Mouse (Mus musculus): Measurements from ENCODE around the gene Kbtbd4. TPM values are rescaled to one million over a fixed set of nuclear protein-coding genes. Genes with fewer than 3 reads are reported as not detected.
"Not testable (repeated sequence)": the region's sequence is repeated elsewhere in the genome, so short reads cannot be mapped to it uniquely, and the experiment has no call there.

Kbtbd4 gene
- total RNA-seq, 2 experiments from 2014 or later, result 19.3 to 22.6 TPM

DNA sequence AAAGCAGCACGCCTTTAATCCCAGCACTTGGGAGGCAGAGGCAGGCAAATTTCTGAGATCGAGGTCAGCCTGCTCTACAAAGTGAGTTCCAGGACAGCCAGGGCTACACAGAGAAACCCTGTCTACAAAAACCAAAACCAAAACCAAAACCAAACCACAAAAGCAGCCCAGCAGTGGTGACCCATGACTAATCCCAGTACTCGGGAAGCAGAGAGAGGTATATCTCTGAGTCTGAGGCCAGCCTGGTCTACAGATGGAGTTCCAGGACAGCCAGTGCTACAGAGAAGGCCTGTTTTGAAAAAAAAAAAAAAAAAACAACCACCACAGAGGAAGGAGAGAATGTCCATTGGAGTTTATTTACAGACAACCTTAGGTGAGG is 10.3 kb upstream of the Kbtbd4 start:
- DNase-seq; intact Hi-C loops (cut with DNase I): not testable (repeated sequence)

DNA sequence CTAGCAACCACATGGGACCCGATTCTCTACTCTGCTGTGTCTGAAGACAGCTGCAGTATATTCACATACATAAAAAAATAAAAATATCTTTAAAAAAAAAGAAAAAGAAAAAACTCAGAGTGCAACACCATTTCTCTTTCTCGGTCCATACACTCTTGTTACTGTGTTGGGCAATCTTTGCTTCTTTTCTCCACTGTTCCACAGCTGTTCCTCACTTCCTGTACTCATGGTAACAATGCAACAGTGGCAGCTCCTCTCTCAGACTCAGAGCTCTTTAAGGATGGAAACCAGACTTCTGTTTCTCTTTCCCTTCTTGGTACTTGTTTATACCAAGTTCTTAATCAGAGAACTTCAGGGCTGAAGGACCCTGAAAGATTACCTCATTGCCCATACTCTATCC is 1.1 kb upstream of the Kbtbd4 start:
- no peak for DNase-seq
- intact Hi-C loops (cut with DNase I), result no loop called here

DNA sequence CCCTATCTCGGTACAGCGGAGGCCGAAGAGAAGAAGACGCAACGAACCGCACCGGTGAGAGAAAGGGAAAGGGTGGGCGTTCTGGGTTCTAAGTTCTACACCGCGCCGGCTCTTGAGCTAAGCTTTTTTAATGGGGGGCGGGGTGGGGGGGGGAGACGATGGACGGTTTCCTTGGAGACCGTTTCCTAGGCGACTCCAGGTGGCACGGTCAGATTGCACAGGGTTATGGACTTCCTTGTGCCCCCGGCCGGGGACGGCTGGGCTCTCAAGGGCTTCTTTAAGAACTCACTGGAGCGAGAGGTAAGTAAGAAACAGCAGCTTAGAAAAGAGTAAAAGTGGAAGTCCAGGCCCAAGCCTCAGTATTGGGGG is 300 bp downstream of the Kbtbd4 start:
- intact Hi-C loops (cut with DNase I), result no loop called here
- no peak for DNase-seq

DNA sequence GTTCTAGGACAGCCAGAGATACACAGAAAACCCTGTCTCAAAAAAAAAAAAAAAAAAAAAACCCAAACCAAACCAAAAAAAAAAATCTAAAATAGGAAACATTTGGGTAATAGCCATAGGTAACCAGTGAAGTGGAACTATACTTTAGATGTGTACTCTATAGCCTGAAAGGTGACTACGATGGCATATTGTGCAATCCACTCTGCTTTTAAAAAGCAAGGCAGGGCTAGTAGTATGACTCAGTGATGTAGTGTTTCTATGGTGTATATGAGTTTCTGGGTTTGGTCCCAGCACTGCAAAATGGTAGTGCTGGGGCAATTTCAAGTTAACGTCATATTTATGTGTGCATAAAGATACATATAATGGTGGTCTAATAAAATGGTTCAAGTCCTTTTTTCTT is 2.2 kb downstream of the Kbtbd4 start:
- DNase-seq, result no peak
- intact Hi-C loops (cut with DNase I), result no loop called here

DNA sequence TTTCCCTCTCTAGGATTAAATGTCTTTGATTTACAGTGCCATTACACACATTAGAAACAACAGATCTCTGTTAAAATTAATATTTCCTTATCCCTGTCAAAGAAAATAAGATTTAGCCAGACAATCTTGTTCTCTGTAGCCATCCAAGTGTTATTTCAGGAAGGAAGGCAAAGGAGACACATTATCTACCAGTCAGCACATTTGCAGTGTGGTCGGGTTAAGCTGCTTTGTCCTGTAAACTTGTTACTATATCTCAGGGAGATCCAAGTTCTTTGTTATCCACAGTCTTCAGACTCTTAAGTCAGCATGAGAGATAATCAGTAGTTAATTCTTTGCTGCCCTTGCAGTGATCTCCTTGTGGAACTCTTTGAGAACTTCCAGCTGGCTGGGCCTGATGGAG is 6.3 kb downstream of the Kbtbd4 start:
- intact Hi-C loops (cut with DNase I), result no loop called here
- no peak for DNase-seq

DNA sequence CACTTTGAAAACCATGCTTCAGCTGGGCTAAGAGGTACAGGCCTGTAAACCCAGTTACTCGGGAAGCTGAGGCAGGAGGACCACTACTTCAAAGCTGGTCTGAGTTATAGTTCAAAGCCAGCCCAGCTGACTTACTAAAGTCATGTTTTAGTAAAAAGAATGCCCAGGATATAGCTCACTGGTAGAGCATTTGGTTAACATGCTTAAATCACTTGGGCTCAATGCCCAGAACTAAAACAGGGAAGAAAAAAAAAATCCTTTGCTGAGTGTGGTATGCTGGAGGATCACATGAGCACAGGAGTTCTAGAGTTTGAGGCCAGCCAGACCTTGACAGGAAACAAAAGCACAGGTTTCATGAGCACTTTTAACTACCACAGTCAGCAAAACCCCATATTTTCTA is 7.1 kb downstream of the Kbtbd4 start:
- intact Hi-C loops (cut with DNase I), result no loop called here
- DNase-seq, result no peak

DNA sequence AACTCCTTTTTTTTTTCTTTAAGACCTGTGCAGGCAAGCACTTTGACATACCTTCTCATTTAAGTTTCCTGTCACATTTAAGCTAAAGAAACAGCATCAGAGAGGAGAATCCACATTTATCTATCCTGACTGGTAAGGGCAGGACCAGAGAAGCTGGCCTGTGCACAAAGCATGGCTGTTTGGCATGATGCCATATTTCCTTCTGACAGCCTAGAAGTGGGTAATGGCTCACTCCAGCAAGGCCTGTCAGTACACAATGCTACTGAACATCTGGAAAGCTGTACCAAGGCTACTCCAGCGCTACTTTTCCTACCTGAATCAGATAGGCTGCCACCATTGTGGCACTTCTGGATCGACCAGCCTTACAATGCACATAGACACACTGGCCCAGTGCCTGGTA is 9.1 kb downstream of the Kbtbd4 start:
- intact Hi-C loops (cut with DNase I), result no loop called here
- DNase-seq, result peak in 1 of 2 experiments; percentile 36

DNA sequence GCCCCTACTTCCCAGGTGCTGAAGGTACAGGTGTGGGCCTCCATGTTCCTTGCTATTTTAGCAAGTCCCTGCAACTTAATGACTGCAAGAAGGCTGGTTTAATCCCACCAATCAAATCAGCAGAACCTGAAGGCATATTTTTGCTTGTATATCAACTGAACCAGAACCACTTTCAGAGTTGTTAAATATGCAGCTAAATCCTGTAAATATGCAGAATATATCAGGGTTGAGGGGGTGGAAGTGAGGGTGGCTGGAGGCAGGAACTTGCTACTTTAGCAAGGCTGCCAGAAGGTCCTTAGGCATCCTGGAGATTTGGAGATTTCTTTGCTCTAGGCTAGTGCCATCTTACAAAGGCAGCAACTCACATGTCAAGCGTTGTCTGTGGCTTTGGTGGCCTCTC is 11.0 kb downstream of the Kbtbd4 start:
- intact Hi-C loops (cut with DNase I), result no loop called here
- DNase-seq, result no peak

DNA sequence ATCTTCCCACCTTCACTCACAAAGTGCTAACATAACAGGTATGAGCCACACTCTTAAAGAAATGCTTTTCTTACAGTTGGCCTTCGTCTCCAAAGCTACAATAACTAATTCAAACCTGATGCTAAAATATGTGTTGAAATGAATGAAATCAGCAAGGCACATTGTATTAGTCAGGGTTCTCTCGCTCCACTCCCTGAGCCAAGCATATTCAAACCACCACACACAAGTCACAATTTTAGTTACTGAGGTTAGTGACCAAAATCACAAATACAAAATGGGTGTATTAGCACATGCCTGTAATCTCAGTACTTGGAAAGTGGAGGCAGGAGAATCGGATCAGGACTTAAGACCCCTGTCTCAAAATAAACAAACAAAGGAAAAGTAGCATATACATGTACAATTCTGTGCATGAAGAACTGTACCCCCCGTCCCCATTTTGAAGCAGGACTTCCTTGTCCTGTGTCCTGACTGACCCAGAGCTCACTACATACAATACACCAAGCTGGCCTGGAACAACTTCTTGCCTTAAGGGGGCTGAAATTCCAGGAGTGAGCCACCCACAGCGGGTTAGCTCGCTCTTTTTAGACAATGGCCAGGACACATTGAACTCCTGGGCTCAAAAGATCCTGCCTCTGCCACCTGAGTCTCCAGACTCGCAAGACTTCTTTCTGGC is 12.2 kb downstream of the Kbtbd4 start:
- no peak for DNase-seq
- intact Hi-C loops (cut with DNase I), result no loop called here

DNA sequence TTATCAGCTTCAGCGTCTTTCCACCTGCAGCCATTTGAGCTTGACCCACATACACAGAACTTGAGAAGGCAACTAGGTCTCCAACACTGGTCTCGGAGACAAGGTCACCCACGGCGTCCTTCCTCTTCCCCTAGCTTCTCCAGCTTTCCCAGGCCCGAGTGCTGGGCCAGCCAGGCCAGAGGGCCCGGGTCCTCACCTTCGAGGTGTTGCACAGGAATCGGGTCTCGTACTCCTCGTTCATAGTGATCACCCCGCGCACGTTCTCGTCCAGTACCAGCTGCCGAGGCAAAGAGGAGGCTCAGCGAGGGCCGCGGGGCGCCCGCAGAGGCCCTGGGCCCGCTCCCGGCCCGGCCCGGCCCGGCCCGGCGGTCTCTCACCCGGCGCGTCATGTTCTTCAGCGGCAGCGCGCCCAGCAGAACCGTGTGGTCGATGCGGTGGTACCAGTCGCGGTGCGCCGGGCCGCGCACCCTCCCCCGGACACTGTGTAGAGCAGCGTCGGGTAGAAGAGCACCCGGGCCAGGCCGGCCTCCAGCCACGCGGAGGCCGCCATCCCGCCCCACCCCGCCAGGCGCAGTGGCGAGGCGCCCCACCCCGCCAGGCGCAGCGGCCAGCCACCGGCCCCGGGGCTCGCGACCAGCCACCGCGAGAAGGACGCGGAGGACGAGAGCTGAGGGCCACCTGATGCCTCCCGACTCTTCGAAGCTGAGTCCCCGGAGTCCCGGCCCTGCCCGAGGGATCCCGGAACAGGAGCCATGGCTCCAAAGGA is 12.9 kb downstream of the Kbtbd4 start:
- intact Hi-C loops (cut with DNase I), result no loop called here
- DNase-seq, result peak; percentile 85 to 86

DNA sequence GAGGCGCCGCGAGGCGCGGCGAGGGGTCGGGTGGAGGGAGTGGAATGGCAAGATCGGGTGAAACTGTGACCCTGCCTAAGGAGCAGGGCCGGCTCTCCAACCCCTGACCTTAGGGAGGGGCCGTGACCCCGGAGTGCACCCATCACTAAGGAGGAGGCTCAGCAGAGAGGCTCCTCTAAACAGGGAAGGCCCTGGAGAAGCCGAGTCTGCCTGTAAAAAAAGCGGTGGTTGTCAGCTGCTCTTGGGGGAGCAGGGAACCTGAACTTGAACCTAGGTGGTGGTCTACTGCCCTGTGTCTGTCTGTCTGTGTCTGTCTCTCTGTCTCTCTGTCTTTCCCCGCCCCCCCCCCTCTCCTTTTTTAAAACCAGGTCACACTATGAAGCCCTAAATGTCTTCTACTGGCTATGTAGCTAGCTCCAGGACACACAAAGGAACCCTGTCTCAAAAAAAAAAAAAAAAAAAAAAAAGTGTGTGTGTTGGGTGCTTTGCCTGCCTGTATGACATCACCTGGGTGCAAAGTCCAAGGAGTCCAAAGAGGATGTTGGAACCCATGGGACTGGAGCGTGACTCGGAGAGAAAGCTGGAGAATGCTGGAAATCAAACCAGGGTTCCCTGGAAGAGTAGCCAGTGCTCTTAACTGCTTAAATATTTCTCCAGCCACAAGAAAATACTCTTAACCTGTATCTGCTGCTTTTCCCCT is 13.6 kb downstream of the Kbtbd4 start:
- intact Hi-C loops (cut with DNase I), result no loop called here
- peak in 1 of 2 experiments; percentile 27 for DNase-seq

DNA sequence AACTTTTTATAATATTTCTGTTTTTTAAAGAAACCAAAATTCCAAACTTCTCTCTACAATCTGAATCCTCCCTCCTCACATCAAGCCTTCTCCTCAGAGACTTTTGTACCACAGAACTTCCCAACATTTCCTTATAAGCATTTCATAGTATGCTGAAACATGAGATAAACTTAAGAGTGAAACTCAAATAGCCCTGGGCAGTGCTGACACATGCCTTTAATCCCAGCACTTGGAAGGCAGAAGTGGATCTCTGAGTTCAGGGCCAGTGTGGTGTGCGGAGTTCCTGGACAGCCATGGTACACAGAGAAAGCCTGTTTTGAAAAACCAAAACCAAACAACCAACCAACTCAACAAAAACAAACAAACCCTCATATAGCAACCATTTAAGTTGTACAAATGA is 16.6 kb downstream of the Kbtbd4 start:
- intact Hi-C loops (cut with DNase I), result no loop called here

DNA sequence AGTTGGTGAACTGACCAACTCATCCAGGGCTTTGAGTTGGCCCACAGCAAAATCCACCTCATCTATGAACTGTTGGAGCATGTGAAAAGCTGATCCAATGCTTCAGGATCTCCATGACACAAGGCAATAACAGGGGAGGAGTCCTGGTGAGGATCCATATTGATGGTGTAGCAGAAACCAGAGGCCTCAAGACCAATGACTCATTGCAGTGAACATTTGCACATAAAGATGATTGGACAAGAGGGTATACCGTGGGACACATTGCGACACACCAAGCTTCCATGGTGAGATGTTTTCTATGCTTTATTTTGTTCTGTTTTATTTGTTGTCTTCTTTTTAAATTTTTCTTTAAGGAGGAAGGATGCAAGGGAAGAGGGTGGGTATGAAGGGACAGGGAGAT is 18.1 kb downstream of the Kbtbd4 start:
- DNase-seq, result no peak
- intact Hi-C loops (cut with DNase I), result no loop called here

More for the DNA sequence above, 16.6 kb downstream of the Kbtbd4 start:
- peak in 1 of 2 experiments; percentile 13 for DNase-seq

DNA sequence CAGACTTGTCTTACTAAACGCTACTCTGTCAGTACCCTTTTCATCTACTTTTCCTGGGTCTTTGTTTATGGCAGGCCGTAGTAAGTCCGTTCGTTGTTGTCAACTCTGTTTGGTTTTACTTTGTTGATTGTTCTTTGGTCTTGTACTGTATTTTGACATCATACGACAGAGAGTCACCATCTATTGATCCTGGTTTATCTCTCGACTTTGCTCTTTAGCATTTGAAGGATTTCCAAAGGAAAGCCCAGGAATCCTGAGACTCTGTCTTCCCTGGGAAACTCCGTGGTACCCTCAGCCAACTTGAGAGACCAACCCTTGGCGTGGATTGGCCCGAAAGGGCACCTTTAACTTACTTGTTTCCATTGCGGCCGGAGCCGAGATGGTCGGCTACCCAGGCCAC is 24.0 kb downstream of the Kbtbd4 start:
- no peak for DNase-seq
- intact Hi-C loops (cut with DNase I), result no loop called here

DNA sequence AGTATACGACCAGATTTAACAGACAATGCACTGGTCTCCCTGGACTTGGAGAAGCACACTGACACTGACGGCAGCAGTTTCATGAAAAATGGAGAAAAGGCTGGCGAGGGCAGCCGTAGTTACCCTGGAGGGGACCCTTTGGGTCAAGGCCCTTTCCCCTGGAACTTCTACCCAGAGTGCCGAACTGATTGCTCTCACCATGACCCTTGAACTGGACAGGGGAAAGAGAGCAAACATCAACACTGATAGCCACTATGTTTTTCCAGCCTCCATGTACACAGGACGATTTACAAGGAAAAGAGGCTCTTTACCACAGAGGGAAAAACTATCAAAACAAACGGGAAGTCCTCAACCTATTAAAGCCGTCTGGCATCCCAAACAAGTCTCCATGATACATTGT is 27.3 kb downstream of the Kbtbd4 start:
- no peak for DNase-seq
- intact Hi-C loops (cut with DNase I), result no loop called here

DNA sequence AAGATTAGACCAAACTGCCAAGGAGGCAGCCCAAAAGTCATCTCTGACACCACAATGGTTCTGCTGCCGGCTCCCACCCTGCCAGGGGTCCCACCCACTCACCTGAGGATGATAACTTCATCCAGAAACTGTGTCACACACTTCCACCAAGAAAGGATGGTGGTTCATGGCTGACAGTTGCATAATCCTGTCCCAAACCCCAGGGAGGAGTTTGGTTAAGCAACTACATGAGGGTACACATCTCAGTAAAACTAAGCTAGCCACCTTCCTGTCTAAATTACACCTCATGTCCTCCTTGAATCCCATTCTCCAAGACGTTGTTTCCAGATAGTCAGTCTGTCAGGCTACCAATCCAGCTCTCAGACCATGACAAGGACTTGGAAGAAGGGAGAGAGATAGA is 27.7 kb downstream of the Kbtbd4 start:
- intact Hi-C loops (cut with DNase I), result no loop called here
- DNase-seq, result no peak

DNA sequence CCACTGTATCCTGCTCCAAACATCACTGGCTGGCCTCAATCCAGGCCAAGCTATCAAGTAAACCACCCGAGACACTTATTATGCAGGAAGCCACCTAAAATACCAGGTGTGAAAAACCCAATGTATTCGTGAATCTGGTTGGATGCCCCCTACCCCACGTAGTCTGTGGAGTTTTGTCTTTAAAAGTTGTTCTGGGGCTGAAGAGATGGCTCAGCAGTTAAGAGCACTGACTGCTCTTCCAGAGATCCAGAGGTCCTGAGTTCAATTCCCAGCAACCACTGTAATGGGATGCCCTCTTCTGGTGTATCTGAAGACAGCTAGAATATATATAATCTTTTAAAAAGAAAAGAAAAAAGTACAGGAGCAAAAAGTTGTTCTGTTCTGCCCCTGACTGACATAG is 33.8 kb downstream of the Kbtbd4 start:
- DNase-seq, result no peak
- intact Hi-C loops (cut with DNase I), result no loop called here

DNA sequence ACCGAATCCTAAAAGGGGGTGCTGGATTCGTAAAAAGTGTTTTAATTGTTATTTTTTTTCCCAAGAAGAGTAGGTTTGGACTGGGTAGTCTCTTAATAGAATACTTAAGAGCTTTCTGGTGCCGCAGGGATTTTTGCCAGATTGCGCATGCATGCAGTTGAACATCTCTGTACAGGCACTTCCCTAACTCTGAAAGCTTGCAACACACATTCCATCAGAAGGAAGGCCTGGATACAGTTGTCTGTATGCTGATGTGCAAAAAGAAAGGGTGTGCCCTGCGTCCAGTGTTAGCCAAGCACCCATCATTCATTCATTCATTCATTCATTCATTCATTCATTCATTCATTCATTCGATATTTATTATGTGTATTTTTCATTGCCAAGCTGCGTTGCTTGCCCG is 35.2 kb downstream of the Kbtbd4 start:
- DNase-seq, result peak in 1 of 2 experiments; percentile 15

DNA sequence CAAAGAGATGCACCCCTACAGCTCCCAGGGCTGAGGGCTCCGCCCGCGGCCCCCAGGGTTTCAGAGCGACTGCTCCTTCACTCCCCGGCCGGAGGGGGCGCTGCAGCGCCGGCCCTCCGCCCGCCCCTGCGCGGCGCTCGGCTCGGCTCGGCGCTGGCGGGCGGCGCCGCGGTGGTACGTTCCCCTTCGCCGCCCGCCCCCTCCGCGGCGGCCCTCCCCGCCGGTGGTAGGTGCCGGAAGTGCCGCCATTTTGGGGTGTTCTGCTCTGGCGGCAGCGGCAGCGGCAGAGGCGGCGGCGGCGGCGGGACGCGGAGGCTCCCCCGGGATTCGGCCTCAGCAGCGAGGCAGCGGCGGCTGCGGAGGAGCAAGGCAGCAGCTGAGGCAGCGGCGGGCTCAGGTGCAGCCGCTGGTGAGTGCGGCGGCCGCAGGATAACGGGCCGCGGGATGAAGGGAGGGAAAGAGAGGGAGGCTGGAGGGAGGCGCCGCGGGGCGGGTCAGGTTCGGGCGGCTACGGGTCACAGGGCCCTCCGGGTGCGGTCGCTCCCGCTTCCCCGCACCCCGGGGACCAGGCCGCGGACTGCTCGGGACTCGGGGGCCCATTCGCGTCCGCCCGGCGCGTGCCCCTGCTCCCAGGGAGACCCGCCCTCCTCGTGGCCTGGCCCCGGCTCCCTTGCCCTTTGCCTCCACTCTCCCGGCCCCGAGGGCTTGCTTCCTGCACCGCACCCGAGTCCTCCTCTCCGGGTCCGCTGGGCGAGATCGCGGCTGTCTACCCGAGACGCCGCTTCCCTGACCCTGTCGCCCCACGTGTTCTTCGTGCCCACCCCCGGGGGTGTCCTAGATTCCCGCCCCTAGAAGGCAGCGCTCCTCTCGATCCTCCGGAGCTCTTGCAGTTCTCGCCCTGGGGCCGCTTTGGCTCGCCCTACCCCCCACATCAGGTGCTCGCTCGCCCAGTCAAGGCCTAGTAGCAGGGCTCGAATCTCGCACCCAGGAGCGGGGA is 36.0 kb downstream of the Kbtbd4 start, which contains the start of gene Celf1:
Gene Celf1, plus strand, starts transcription at position 150 of the 997 bp plus-strand sequence.
- peak; percentile 86 to 90 for DNase-seq
- intact Hi-C loops (cut with DNase I), result loop anchor here (2.0 to 5.0 kb wide), 2 partner anchors 77 to 120 kb away; no protein-coding TSS in a partner anchor

More for the DNA sequence above, 35.2 kb downstream of the Kbtbd4 start:
- intact Hi-C loops (cut with DNase I), result loop anchor here (2.0 to 5.0 kb wide), 2 partner anchors 78 to 121 kb away; no protein-coding TSS in a partner anchor

DNA sequence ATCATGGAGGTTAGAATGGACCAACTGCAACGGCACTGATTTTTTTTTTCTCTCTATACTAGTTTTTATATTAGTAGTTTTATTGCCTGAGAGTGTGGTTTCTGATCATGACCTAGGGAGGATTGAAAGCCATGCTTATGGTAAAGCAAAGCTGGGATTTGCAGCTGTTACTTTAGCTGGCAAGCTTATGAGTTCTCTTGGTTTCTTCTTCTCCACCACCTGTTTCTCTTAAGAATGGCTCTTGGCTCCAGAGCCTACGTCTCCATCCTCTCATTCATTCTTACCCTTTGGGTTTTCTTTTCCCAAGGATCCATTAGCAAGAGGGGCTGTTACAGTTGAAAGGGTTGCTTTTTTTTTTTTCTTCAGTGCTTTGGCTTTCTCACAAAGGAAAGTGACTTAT is 37.2 kb downstream of the Kbtbd4 start:
- intact Hi-C loops (cut with DNase I), result loop anchor here (2.0 to 5.0 kb wide), 2 partner anchors 76 to 119 kb away; no protein-coding TSS in a partner anchor
- DNase-seq, result no peak
